Mouse (Mus musculus) ovary, adult 18-20 months (tissue): ENCODE results near the gene Mpi.

ENCODE experiments used
- DNase-seq: peaks from one replicate; pipeline ENCODE4 v3.0.0; 2022; ENCODE audit warnings: low spot score, mixed read lengths

Gene Mpi

DNA sequence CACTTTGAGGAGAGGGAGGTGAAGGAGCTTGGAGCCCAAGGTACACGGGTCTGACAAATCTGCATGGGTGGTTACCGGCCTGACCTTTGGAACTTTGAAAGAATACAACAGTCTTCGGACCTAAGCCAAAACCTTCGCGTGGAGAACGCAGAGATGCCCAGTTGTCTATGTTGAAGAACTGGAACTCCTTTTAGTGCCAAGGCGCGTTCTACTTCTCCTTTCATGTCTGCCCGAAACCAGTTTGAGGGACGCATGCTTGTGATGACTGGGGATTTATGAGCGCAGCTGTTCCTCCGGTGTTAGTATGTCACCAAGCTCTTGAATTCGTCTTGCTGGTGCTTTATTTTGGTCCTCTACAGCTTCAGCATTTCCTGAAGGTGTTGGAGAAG, 9.1 kb upstream of the Mpi start:
- no peak for DNase-seq

DNA sequence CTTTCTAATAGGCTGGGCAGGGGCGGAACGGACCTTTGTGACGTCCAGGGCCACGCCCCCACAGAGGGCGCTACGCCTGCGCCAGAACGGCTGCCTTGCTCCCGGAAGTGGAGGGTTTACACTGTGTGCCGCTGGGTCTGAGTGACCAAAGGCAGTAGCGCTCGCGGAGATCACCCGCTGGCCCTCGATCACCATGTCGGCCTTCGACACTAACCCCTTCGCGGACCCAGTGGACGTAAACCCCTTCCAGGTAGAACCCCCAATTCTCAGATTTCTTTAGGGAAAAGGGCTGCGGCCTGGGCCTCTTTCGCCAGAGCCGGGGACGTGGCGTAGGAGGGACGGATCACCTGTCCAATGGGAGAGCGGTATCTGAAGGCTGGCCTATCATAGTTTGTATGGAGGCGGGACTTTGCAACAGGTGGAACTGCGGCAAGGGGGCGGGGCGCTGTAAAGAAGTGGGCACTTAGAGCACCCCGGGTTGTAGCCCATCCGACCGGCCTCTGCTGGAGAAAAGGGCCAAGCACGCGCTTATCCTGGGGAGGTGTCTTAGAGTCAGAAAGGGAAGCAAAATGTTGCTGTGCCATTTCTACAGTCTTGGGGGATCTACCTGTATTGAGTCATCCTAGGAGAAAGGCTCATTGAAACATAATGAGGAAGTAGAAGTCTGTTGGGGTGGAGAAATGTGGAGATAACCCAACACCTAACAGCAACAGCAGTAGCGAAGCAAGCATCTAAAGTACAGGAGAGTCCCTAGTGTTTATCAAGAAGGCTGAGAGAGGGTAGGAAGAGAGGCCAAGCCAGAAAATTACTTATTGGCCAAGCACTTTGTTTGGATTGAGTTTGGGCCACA, 8.5 kb upstream of the Mpi start, which contains the start of gene Scamp2:
Gene Scamp2, plus strand, starts transcription at position 83 of the 850 bp plus-strand sequence.
- DNase-seq, result peak; percentile 86

DNA sequence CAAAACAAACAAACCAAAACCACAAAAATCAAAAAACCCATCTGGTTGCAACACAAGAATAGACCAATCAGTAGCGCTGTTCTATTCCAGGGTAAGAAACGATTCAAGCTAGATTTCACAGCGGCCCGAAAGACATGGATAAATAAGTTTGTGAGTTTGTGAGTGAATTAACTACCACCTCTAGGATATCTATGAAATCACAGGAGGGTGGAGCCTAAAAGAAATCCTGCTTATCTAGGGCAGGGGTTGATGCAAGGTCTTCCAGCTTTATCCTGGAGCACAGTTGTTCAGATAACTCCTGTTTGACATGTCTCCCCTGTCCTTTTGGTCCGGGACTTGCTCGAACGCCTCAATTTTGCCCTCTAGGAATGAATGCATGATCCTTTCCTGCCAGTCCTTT, 7.7 kb upstream of the Mpi start:
- no peak for DNase-seq

- no peak for DNase-seq
Measured at GRCm38 (mm10) chr9:57559568-57559967, 7.0 kb upstream of the Mpi start.

GRCm38 (mm10) chr9:57558625-57559024, 6.1 kb upstream of the Mpi start:
- no peak for DNase-seq

GRCm38 (mm10) chr9:57557215-57557614, 4.7 kb upstream of the Mpi start:
- no peak for DNase-seq

GRCm38 (mm10) chr9:57554753-57555152, 2.2 kb upstream of the Mpi start:
- no peak for DNase-seq

DNA sequence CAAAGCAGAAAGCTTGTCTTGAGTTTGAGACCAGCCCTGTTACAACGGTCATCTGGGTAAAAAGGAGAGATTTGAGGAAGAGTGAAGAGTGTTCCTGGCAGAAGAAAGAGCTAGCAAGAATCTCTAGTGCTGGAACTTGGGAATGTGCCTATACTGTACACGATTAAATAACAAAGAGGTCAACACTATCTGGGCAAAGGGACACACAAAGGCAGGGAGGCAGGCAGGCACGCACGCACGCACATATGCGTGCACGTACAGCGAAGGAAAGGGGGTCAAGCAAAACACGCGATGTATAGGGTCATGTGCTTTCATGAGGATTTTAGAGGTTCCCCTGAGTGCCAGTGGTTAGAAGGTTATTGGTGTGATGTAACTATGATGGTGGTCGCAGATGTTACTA, 556 bp upstream of the Mpi start:
- no peak for DNase-seq

DNA sequence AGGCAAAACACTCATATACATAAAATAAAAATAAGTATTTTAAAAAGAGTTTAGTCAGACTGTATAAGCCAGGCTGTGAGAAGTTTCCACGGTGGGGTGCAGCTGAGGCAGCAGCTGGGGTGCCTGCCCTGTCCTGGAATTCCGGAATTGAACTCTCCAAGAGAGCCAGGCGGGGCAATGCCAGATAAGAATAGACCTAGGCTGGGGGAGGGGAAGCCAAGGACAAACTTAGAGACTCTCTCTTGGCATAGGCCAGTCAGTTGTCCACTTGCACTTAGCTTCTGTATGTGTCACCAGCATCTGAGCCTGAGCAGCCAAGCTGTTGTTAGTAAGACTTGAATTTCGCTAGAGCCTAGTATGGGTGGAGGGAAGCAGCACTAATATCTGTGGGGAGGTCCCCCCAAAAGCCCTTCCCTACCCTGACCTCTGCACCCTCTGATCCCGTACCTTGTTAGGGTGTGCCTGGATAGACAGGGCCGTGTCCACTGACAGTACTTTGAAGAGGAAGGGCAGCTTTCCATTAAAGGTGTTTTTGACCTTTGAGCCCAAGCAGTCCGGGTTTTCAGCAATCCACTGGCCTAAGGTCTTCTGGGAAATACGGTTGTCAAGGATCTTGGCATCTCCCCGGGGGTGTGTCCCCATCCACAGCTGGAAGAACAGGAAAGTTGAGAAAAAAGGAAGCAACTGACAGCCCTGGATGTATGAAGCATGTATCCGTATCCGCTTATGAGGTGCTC, 2.3 kb downstream of the Mpi start:
- DNase-seq, result peak; percentile 39

DNA sequence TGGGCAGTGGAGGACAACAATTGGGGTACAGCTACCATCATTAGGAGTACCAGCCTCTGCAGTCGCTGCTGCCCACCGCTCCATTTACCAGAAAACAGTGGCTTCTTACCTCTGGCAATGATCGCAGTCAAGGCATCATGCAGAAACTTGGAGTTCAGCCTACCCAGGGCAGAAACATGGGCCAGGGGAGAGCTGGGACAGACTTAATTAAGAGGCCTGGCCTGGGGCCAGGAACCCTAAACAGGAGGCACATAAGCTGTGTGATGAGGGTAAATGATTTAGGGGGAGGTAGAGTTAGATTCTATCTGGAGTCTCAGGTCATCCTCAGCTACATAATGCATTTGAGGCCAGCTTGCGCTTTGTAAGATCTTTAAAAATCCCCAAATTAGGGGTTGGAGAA, 3.4 kb downstream of the Mpi start:
- no peak for DNase-seq

DNA sequence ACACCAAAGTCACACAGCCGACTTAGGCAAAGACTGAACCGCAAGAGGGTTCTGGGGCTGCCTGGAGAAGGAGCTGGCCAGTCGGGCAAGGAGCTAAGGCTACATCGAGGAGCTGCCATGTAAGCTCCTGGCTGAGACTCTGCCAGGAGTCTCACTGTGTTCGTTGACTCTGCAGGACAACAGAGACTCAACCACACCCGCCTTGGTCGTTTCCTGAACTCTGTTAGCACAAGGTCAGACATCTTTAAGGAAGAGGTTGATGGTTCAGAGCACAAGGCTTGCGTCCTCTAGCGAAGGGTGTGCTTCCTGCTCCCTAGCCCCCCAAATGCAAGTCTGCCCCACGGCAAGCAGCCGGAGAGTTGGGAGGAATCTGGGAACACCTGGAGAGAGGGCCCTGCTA, 4.7 kb downstream of the Mpi start:
- no peak for DNase-seq

- DNase-seq, result peak; percentile 80
Measured at GRCm38 (mm10) chr9:57547287-57547686, 5.3 kb downstream of the Mpi start.

DNA sequence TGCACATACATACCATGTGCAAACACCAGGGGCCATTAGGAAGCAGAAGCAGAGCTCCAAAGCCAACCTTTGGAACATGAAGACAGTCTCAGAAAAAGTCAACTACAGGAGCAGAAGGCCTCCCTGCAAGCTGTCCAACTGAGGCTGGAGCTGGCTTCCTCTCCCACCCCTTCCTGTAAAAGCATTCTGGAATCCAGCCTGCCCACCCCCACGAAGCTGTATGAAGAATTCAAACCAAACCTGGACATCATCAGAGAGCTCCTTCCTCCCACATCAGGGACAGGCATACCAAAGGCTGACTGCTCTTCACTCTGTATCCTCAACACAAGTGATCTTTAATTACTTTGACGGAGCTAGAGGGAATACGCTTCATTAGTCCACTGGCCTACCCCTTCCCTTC, 8.6 kb downstream of the Mpi start:
- DNase-seq, result no peak

GRCm38 (mm10) chr9:57541312-57541711, 11.3 kb downstream of the Mpi start:
- DNase-seq, result no peak

DNA sequence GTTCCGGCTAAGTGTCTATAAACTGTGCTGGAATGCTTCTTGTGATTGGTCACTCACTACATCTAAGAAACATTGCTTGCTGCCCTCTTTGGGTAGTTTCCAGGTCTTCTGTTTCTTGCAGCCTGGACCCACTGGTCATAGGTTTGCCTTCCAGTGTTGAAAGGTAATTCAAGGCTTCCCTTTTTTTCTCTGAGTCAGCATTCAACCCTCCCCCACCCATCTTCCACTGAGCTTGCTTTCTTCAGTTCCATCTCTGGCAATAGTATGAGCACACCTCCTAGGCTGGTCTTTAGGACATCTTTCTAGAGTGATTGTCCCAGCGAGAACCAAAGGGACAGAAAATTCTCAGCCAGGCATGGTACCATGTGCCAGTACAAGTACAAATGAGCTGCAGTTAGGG, 13.0 kb downstream of the Mpi start:
- DNase-seq, result no peak

DNA sequence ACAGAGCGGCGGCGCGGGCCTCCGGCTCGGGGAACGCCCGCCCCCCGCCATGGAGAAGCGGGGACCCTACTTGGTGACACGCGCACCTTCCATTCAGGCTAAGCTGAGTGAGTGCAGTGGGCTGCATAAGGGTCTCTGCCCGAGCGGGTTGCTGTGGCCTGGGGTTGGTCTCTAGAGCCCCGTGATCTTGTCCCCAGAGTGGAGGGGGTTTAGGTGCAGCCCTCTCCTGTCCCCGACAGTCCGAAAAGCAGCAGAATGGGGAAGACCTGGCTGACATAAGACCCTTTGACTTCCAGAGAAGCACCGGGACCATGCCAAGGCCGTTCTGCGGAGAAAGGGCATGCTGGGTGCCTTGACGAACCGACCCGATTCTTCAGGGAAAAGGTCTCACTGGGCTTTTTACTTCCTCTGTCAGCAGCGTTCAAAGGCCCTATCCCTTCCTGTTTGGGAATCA, 14.8 kb downstream of the Mpi start:
- DNase-seq, result no peak

DNA sequence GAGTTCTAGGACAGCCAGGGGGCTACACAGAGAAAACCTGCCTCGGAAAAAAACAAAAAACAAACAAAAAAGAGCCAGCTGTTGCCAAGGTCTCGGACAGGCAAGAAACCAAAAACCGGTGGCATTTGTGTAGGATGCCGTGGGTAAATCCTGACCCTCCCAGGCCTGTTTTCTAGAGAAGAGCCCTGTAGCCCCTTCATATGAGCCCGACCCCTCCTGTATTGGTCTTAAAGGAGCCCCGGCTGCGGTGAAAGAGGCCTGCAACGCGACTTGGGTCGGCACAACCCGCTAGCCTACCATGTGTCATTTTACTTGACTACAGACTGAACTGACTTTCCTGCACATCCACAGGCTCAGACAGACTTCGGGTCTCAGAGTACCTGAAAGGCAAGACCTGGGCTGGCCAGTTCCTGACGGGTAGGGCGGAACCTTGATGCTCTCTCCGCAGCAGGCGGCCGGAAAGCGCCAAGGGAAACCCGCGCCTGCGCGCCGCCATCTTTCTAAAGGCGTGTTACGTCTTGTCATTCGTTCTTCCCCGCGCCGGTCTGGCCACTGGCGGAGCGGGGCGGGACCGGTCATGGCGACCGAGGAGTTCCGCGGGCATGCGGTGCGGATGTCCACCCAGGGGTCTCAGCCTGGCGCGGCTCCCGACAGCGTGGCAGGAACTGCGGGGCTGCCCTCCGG, 15.4 kb downstream of the Mpi start, which contains the start of gene Fam219b:
Gene Fam219b, plus strand, starts transcription at position 485 of the 684 bp plus-strand sequence.
- DNase-seq, result peak; percentile 83

DNA sequence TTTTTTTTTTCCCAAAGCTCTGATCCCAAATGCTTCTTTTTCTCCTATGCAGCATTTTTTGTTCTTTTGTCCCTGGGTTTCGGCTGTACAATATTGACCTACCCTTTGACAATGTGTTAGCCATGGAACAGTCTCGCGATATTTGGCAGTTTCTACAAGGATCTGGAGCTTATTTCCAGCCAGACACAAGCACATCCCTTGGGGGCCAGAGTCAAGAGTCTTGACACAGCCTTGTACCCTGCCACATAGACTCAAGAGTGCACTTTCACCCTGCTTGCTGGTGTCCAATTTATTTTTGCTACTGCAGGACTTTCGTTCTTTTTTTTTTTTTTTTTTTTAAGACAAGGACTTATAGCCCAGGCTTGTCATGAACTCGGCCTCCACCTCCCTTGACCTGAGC, 16.2 kb downstream of the Mpi start:
- no peak for DNase-seq

- DNase-seq, result no peak
Measured at GRCm38 (mm10) chr9:57531946-57532345, 20.6 kb downstream of the Mpi start.

DNA sequence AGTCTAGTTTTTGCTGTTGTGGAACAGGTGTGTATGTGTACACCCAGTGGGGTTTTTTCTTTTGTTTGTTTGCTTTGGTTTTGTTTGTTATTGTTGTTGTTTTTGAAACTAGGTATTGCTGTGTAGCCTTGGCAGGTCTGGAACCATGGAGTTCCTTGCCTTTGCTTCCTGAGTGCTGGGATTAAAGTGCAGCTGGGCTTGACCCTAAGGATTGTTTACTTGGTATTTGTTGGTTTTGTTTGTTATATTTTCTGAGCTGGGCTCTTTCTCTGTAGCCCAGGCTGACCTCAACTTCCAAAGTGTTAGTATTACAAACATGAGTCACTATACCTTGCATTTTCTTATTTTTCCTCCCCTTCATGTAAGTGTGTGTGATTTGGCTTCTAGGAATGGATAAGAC, 26.1 kb downstream of the Mpi start:
- DNase-seq, result no peak

- no peak for DNase-seq
Measured at GRCm38 (mm10) chr9:57525516-57525915, 27.0 kb downstream of the Mpi start.

DNA sequence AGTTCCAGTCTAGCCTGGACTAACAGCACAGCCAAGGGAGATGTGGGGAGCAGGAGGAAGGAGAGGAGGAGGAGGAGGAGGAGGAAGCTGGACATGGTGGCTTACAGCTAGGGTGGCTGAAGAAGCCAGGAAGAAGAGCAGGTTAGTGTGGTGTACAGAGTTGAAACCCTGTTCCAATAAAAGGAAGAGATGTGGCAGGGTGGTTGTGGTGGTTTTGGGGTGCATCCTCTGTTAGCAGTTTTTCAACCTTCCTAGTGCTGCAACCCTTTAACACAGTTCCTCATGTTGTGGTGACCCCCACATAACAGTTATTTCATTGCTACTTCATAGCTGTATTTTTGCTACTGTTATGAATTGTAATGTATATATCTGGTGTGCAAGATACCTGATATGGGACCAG, 28.1 kb downstream of the Mpi start:
- DNase-seq, result no peak

GRCm38 (mm10) chr9:57523754-57524153, 28.8 kb downstream of the Mpi start:
- DNase-seq, result no peak
